Mouse (Mus musculus): ENCODE measurements around the gene Slc4a11. TPM values are rescaled to one million over a fixed set of nuclear protein-coding genes. Genes with fewer than 3 reads are reported as not detected.

Slc4a11 gene
- total RNA-seq (2023), result 0.16 TPM in 1 of 2 replicates, not detected in the other

DNA sequence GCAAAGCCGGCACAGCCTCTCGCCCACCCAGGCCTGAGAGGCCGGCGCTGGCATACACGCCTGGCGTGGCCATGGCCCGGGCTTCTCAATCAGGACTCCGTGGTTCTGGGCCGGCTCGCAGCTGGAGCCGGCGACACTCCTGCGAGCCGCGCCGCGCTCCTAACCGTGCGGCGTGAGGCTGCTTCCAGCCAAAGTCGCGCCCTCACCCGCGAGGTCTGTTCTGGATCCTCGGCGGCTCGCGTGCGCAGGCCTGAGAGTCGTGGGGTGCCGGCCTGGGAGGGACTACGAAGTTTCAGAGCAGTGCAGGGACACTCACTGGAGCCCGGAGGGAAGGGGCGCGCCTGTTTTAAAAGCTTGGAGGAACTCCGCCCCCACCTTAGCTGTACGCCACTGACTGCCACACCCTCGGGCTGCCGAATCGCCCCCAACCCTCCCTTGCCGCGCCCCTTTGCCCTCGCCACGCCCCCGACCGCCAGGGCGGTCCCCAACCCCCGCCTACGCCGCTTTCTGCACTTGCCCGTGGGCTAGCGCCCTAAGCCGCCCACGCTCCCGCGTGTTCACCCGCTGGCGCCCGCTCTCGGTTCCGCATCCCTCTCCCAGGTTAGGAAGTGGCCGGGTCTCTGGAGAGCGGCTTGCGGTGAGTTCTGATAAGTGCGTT lies at the start of gene Slc4a11:
Slc4a11 (minus strand) TSS at position 367 of the 658 bp plus-strand sequence.

DNA sequence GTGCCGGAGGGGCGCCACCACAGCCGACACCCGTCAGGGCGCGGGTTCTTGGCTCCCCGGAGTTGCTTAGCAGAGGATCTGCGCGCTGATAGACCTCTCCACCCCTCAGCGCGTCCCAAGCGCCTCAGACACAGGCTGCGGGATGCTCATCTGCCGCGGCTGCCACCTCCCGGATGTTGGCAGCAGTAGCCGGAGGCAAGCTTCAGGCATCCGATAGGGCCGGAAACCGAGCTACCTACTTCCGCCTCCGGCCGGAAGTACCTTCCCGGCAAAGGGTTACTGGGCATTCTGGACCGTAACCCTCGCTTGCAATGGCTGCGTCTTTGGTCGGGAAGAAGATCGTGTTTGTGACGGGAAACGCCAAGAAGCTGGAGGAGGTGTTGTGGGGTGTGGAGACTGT lies 29.8 kb downstream of the Slc4a11 start, which contains the start of gene Itpa:
Itpa (plus strand) TSS at position 52 of the 400 bp plus-strand sequence.

DNA sequence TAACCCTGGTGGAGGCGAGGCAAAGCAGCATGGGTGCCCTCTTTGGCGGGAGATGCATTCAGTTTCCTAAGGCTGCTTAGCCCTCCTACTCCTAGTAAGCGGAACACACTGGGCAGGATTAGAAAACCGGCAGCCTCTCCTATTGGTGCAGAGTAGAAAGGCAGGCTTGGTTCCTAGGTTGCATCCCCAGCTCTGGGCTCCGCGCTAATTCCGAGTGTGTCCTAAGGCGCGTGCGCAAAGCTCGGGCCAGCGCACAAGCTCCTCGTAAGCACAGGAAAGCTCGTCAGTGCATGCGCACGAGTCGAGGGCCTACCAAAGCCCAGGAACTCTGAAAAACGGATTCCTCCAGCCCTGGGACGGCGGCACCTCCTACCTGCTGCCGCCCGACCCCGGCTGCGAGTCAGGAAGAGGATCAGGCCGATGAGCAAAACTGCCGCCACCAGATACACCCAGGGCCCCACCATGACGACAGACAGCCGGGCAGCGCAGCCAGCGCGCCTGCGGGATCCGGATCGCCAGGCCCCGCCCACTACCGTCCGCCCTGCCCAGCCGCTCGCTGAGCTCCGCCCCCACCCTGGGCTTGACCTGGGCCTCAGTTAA lies 33.1 kb downstream of the Slc4a11 start, which contains the start of gene Ddrgk1:
Ddrgk1 (minus strand) TSS at position 558 of the 600 bp plus-strand sequence.

DNA sequence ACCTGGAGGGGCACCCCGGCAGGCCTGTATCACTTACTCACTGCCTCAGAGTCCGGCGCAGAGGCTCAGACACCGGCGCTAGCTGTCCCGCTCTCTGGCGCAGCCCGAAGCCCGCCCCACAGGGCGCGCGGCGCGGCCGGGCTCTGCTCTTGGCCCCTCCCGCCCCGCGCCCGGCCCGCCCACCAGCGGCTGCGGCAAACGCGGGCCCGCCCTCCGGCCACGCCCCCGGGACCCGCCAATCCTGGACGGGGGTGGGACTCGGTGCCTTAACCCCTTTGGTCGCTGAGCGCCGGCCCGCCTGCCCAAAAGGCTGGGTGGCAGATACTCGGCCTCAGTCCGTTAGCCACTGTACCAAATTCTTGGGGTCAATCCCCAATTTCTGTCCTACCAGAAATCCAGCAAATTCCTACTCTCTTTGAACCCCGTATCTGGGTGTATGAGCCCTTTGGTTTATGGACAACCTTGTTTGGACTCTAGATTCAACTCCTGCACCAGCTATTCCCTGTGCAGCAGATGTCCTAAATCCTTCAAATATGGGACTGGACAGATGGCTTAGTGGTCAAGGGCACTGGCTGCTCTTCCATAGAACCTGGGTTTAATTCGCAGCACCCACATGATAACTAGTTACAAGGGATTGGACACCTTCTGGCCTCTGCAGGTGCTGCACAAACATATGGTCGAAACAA lies 54.5 kb downstream of the Slc4a11 start, which contains the start of gene Lzts3:
Lzts3 (minus strand) TSS at position 120 of the 686 bp plus-strand sequence.

Other genes starting within 250 kb of the Slc4a11 start
- 66.3 and 68.3 TPM in 2 replicates for gene Ptpra, start 247.2 kb downstream of the Slc4a11 start, total RNA-seq (2023)
- 25.8 and 25.9 TPM in 2 replicates for gene Mrps26, start 133.8 kb downstream of the Slc4a11 start, total RNA-seq (2023)
- gene Oxt, start 121.3 kb downstream of the Slc4a11 start, total RNA-seq (2023), result not detected in 2 replicates
- gene Avp, start 115.0 kb downstream of the Slc4a11 start, total RNA-seq (2023), result not detected in 2 replicates
- gene Fastkd5, start 67.5 kb downstream of the Slc4a11 start, total RNA-seq (2023), result 2.1 and 2.4 TPM in 2 replicates
- 1.6 and 1.9 TPM in 2 replicates for gene Ubox5, start 67.5 kb downstream of the Slc4a11 start, total RNA-seq (2023)
- 0.82 and 1.3 TPM in 2 replicates for gene Lzts3, start 54.7 kb downstream of the Slc4a11 start, total RNA-seq (2023)
- 24.2 and 32.6 TPM in 2 replicates for gene Ddrgk1, start 32.9 kb downstream of the Slc4a11 start, total RNA-seq (2023)
- gene Itpa, start 29.9 kb downstream of the Slc4a11 start, total RNA-seq (2023), result 10.2 and 10.3 TPM in 2 replicates
- 19.1 and 29.0 TPM in 2 replicates for gene 4930402H24Rik, start 208.9 kb upstream of the Slc4a11 start, total RNA-seq (2023)
- gene Atrn, start 209.0 kb upstream of the Slc4a11 start, total RNA-seq (2023), result 50.4 and 78.9 TPM in 2 replicates